Mouse (Mus musculus) testis, adult 2 months (tissue): ENCODE results near the gene Upk3a. TPM values are rescaled to one million over a fixed set of nuclear protein-coding genes. Genes with fewer than 3 reads are reported as not detected.
A peak's percentile ranks its signal among the peaks of the same experiment; 100 is the strongest.
"Not testable (repeated sequence)": the region's sequence is repeated elsewhere in the genome, so short reads cannot be mapped to it uniquely, and the experiment has no call there.

Experiments
- H3K27ac ChIP-seq: fragments of 200-500 bp; 2 replicates; pipeline ENCODE4 v1.5.1; 2012; ENCODE audit warnings: low read depth, low read length; ENCODE audit not compliant: control insufficient read depth, insufficient read depth
- H3K27me3 ChIP-seq: fragments of 200-500 bp; 2 replicates; pipeline ENCODE4 v1.6.1; 2012; ENCODE audit warnings: mild to moderate bottlenecking, low read length, moderate library complexity; ENCODE audit not compliant: control insufficient read depth, insufficient read depth
- H3K36me3 ChIP-seq: fragments of 200-500 bp; 2 replicates; pipeline ENCODE4 v1.6.1; 2012; ENCODE audit warnings: mild to moderate bottlenecking, low read length; ENCODE audit not compliant: control insufficient read depth, insufficient read depth
- H3K4me1 ChIP-seq: fragments of 200-500 bp; 2 replicates; pipeline ENCODE4 v1.6.1; 2012; ENCODE audit warnings: low read length; ENCODE audit not compliant: control insufficient read depth, insufficient read depth
- H3K4me3 ChIP-seq: fragments of 200-500 bp; 2 replicates; pipeline ENCODE4 v1.5.1; 2012; ENCODE audit warnings: low read depth, mild to moderate bottlenecking, low read length, moderate library complexity, mixed read lengths; ENCODE audit not compliant: control insufficient read depth
- CTCF ChIP-seq: fragments of 200-500 bp; IDR thresholded peaks from 2 replicates; pipeline ENCODE4 v1.5.1; 2012; ENCODE audit warnings: low read depth, mild to moderate bottlenecking, inconsistent platforms, low read length, moderate library complexity; ENCODE audit not compliant: control insufficient read depth, insufficient read depth, insufficient replicate concordance
- POLR2A ChIP-seq: fragments of 200-500 bp; IDR thresholded peaks from 2 replicates; pipeline ENCODE4 v1.6.1; 2012; ENCODE audit warnings: low read depth, mild to moderate bottlenecking, inconsistent platforms, low read length, moderate library complexity; ENCODE audit not compliant: control insufficient read depth
- polyA plus RNA-seq: library from polyadenylated mRNA; depleted of rRNA; stranded (reverse); fragments of >200 nt; gene quantifications from 2 replicates; pipeline ENCODE4 v1.2.3, GENCODE M21; 2012

Gene Upk3a
- polyA plus RNA-seq, 1 experiment: 1.1 TPM

GRCm38 (mm10) chr15:85031866-85032265, 14.9 kb downstream of the Upk3a start:
- Histone ChIP-seq H3K36me3 (no peaks in the 10 kb centered on the region), H3K27me3 (no peaks in the 10 kb centered on the region), H3K4me1 (peaks cover 9% of the 10 kb centered on the region), H3K27ac (no peak overlapping the region), H3K4me3 (no peak overlapping the region)
- TF ChIP-seq POLR2A (no peak), CTCF (no peak)

GRCm38 (mm10) chr15:85033916-85034315, 17.0 kb downstream of the Upk3a start:
- H3K4me3 ChIP-seq, H3K27me3 ChIP-seq, H3K36me3 ChIP-seq, H3K27ac ChIP-seq: not testable (repeated sequence)
- peaks cover 16% of the 10 kb centered on the region for H3K4me1 ChIP-seq

GRCm38 (mm10) chr15:85036566-85037342, 19.8 kb downstream of the Upk3a start:
- TF ChIP-seq POLR2A: peak; percentile 79; the same call in 1 of the 2 replicates
- no peak for TF ChIP-seq CTCF
- no peaks in the 10 kb centered on the region for H3K36me3 ChIP-seq
- peaks cover 18% of the 10 kb centered on the region for H3K4me1 ChIP-seq
- peak overlapping the region; percentile 88 for H3K27ac ChIP-seq
- no peaks in the 10 kb centered on the region for H3K27me3 ChIP-seq
- peak overlapping the region; percentile 89 for H3K4me3 ChIP-seq

GRCm38 (mm10) chr15:85037343-85037690, 20.4 kb downstream of the Upk3a start:
- H3K27ac ChIP-seq: peak overlapping the region; percentile 84
- TF ChIP-seq CTCF (no peak), POLR2A (no peak)
- H3K27me3 ChIP-seq: no peaks in the 10 kb centered on the region
- peaks cover 18% of the 10 kb centered on the region for H3K4me1 ChIP-seq
- peak overlapping the region; percentile 89 for H3K4me3 ChIP-seq
- no peaks in the 10 kb centered on the region for H3K36me3 ChIP-seq

- Histone ChIP-seq H3K27me3 (no peaks in the 10 kb centered on the region), H3K4me3 (no peak overlapping the region), H3K36me3 (peaks cover 3% of the 10 kb centered on the region; the same call in 1 of the 2 replicates), H3K27ac (no peak overlapping the region), H3K4me1 (peaks cover 9% of the 10 kb centered on the region)
- TF ChIP-seq CTCF (no peak), POLR2A (0 out of 2 replicates have a peak, but pooled peaks have one; percentile 15)
These were observed 24.7 kb downstream of the Upk3a start for GRCm38 (mm10) chr15:85041546-85042225.

GRCm38 (mm10) chr15:85042361-85042954, 25.5 kb downstream of the Upk3a start:
- Histone ChIP-seq H3K4me1 (peaks cover 7% of the 10 kb centered on the region), H3K4me3 (no peak overlapping the region), H3K36me3 (peaks cover 3% of the 10 kb centered on the region; the same call in 1 of the 2 replicates), H3K27ac (peak overlapping the region; percentile 60), H3K27me3 (no peaks in the 10 kb centered on the region)
- TF ChIP-seq POLR2A (no peak), CTCF (no peak)

- TF ChIP-seq CTCF: no peak
- TF ChIP-seq POLR2A: no peak
- Histone ChIP-seq H3K36me3 (peaks cover 3% of the 10 kb centered on the region; the same call in 1 of the 2 replicates), H3K4me1 (peaks cover 4% of the 10 kb centered on the region; the same call in 1 of the 2 replicates), H3K4me3 (no peak overlapping the region), H3K27me3 (no peaks in the 10 kb centered on the region), H3K27ac (peak overlapping the region; percentile 60)
These were observed 26.2 kb downstream of the Upk3a start for GRCm38 (mm10) chr15:85043116-85043515.
